Mouse (Mus musculus): ENCODE results near the gene Acap2. TPM values are rescaled to one million over a fixed set of nuclear protein-coding genes. Genes with fewer than 3 reads are reported as not detected.

The Acap2 gene
- polyA plus RNA-seq, 1 experiment = 1.0 TPM

DNA sequence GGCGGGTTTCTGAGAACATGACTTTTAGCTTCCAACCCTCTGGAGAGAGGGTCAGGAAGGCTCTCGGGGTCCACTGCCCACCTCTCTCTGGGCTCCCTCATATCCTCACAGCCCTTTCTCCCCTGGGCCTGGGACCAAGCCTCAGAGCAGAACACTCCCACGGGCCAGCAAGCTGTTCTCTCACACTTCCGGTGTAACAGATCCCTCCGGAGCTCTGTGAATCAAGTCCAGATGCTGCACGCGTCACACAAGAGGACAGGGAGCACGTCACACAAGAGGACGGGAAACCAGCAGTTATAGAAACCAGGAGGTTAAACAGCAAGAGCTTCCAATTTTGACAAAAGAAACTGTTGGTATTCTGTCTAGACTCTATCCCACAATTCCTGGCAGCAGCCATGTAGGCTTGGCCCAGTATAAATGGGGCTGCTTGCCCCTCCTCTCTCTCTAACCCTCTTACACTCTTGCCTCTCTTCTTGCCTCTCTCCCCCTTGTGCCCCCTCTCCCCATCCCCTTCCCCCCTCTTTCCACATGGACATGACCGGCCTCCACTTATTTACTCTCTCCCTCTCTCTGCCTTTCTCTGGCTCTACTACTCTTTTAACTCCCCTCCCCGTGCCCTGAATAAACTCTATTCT is 139.7 kb downstream of the Acap2 start:
- H3K4me1 ChIP-seq = peaks cover 76% of the 10 kb centered on the region
- no peak for TF ChIP-seq FLI1 (IDR thresholded peaks at IDR 0.05; ENCODE audit: low read length)
- no peak for TF ChIP-seq GATA1 (IDR thresholded peaks at IDR 0.05; ENCODE audit: borderline replicate concordance, low read length)
- H3K36me3 ChIP-seq (replicated peaks; ENCODE audit: low read length) = peaks cover 12% of the 10 kb centered on the region
- H3K4me3 ChIP-seq (replicated peaks) = no peak overlapping the region
- no peaks in the 10 kb centered on the region for H3K9me3 ChIP-seq
- peaks cover 2% of the 10 kb centered on the region for H3K27me3 ChIP-seq (replicated peaks)

DNA sequence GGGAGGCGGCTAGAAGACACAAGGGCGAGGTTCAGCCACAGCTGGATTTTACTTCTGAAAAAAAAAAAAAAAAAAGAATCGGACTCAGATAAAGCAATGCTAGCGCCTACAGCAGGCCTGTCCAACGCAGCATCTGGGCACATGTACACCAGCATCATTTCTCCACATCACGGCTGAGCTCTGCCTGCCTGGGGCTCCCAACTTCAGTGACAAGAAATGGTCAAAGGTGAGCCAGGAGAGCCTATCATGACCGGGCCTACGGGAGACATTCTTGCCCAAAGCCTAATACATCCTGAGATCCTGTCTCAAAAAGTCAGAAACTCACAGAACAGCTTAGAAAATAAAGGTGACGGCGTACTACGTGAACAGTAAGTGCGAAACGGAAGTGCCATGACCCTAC is 140.3 kb downstream of the Acap2 start:
- H3K36me3 ChIP-seq (replicated peaks; ENCODE audit: low read length) = peaks cover 12% of the 10 kb centered on the region
- no peaks in the 10 kb centered on the region for H3K9me3 ChIP-seq
- H3K4me1 ChIP-seq = peaks cover 73% of the 10 kb centered on the region
- H3K4me3 ChIP-seq (replicated peaks) = no peak overlapping the region
- peaks cover 2% of the 10 kb centered on the region for H3K27me3 ChIP-seq (replicated peaks)
- TF ChIP-seq GATA1 (IDR thresholded peaks at IDR 0.05; ENCODE audit: borderline replicate concordance, low read length) (no peak), FLI1 (IDR thresholded peaks at IDR 0.05; ENCODE audit: low read length) (no peak)

DNA sequence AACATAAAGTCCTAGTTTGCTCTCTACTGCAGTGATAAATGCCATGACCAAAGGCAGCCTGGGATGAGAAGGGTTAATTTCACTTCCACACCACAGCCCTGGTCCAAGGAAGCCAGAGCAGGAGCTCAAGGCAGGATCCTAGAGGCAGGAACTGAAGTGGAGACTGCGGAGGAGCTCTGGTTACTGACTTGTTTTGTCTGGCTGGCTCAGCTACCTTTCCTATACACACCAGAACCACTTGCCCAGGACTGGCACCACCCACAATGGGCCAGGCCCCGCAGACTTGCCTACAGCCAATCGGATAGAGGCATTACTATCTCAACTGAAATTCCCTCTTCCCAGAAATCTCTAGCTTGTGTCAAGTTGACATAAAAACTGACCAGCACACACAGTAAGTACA is 140.8 kb downstream of the Acap2 start:
- H3K36me3 ChIP-seq (replicated peaks; ENCODE audit: low read length) = peaks cover 12% of the 10 kb centered on the region
- TF ChIP-seq FLI1 (IDR thresholded peaks at IDR 0.05; ENCODE audit: low read length) (no peak), GATA1 (IDR thresholded peaks at IDR 0.05; ENCODE audit: borderline replicate concordance, low read length) (no peak)
- H3K4me3 ChIP-seq (replicated peaks) = no peak overlapping the region
- H3K4me1 ChIP-seq = peaks cover 72% of the 10 kb centered on the region
- H3K9me3 ChIP-seq = no peaks in the 10 kb centered on the region
- H3K27me3 ChIP-seq (replicated peaks) = peaks cover 2% of the 10 kb centered on the region

DNA sequence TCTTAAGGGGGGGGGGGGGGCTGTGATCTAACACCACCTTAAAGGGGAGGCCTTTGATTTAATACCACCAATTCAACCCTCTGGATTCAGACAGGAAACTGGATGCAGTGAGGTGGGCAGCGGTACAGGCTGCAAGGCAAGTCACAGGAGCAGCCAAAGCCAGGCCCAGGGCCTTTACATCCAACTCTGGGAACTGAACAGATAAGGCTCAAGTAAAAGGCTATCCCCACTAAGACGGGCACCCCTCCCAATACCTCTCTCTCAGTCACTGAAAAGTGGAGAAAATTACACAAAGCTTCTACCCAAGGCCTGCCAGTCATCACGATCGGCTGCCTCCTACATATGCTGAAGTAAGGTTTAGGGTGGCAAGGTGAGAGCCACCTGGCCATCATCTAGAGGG is 141.3 kb downstream of the Acap2 start:
- peaks cover 2% of the 10 kb centered on the region for H3K27me3 ChIP-seq (replicated peaks)
- TF ChIP-seq FLI1 (IDR thresholded peaks at IDR 0.05; ENCODE audit: low read length) (no peak), GATA1 (IDR thresholded peaks at IDR 0.05; ENCODE audit: borderline replicate concordance, low read length) (no peak)
- H3K36me3 ChIP-seq (replicated peaks; ENCODE audit: low read length) = peaks cover 12% of the 10 kb centered on the region
- H3K4me1 ChIP-seq = peaks cover 72% of the 10 kb centered on the region
- no peak overlapping the region for H3K4me3 ChIP-seq (replicated peaks)
- no peaks in the 10 kb centered on the region for H3K9me3 ChIP-seq

DNA sequence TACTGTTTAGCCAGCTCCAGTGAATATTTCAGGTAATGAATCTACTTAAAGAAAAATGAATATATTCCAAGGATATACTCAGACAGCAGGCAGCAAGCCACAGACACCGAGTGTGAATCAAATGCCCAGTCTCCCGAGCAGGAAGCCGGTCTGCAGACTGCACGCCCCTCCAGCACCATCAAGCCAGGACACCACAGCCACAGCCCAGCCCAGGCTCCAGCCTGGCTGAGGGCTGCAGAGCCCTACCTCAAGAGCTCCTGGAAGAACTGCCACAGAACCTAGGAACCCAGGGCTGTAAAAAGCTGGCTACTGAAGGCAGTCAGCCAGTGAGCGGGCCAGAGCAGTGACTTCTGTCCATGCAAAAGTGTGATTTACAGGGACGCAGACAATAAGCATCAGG is 148.2 kb downstream of the Acap2 start:
- TF ChIP-seq GATA1 (IDR thresholded peaks at IDR 0.05; ENCODE audit: borderline replicate concordance, low read length) (no peak), FLI1 (IDR thresholded peaks at IDR 0.05; ENCODE audit: low read length) (no peak)
- H3K4me1 ChIP-seq = peaks cover 62% of the 10 kb centered on the region
- H3K4me3 ChIP-seq (replicated peaks) = no peak overlapping the region
- H3K27me3 ChIP-seq (replicated peaks) = peaks cover 2% of the 10 kb centered on the region
- peaks cover 18% of the 10 kb centered on the region for H3K36me3 ChIP-seq (replicated peaks; ENCODE audit: low read length)
- no peaks in the 10 kb centered on the region for H3K9me3 ChIP-seq

DNA sequence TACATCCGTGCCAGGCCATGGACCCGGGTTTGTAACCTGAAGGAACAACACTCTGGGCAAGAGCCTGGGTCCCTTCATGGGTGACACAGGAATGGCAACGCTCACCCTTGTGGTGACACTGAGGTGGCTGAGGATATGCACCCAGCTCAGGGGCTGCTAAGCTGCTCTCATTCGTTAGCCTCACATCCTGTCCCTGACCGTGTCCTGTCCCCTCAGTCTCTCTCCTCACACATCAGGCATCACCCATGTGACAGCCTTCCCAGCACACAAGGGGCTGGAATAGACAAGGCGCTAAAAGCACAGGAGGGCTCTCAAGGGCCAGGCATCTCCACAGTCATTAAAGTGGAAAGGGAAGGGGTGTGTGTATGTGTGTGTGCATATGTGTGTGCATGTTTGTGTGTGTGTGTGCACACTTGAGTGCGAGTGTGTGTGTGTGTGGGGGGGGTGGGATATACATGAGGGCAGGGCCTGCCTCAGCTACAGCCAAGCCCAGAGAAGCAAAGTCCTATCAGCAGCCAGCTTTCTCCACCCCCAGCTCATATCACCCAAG is 148.8 kb downstream of the Acap2 start:
- H3K4me3 ChIP-seq (replicated peaks) = peak overlapping the region; percentile 50
- no peak for TF ChIP-seq GATA1 (IDR thresholded peaks at IDR 0.05; ENCODE audit: borderline replicate concordance, low read length)
- no peak for TF ChIP-seq FLI1 (IDR thresholded peaks at IDR 0.05; ENCODE audit: low read length)
- peaks cover 23% of the 10 kb centered on the region for H3K36me3 ChIP-seq (replicated peaks; ENCODE audit: low read length)
- H3K27me3 ChIP-seq (replicated peaks) = peaks cover 2% of the 10 kb centered on the region
- H3K4me1 ChIP-seq = peaks cover 65% of the 10 kb centered on the region
- H3K9me3 ChIP-seq = no peaks in the 10 kb centered on the region

DNA sequence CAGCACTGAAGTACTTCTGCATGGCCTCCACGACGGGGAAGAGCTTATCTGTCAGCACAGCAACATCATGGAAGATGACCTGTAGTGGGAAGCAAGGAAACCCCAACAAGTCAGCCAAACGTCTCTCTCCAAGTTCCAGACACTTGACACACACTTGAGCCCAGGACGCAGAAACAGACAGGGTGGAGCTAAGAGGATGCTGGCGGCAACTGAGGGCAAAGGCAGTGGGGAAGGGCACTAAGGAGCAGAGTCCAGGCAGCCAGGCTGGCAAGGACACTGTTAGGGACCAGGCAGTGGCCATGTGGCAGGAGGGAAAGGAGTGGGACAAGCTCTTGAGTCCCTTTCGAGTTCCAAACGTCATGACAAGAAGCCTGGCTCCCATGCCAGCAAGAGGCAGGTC is 150.3 kb downstream of the Acap2 start:
- peaks cover 67% of the 10 kb centered on the region for H3K4me1 ChIP-seq
- H3K9me3 ChIP-seq = no peaks in the 10 kb centered on the region
- no peak overlapping the region for H3K4me3 ChIP-seq (replicated peaks)
- TF ChIP-seq FLI1 (IDR thresholded peaks at IDR 0.05; ENCODE audit: low read length) (no peak), GATA1 (IDR thresholded peaks at IDR 0.05; ENCODE audit: borderline replicate concordance, low read length) (no peak)
- H3K27me3 ChIP-seq (replicated peaks) = peaks cover 2% of the 10 kb centered on the region
- H3K36me3 ChIP-seq (replicated peaks; ENCODE audit: low read length) = peaks cover 31% of the 10 kb centered on the region

DNA sequence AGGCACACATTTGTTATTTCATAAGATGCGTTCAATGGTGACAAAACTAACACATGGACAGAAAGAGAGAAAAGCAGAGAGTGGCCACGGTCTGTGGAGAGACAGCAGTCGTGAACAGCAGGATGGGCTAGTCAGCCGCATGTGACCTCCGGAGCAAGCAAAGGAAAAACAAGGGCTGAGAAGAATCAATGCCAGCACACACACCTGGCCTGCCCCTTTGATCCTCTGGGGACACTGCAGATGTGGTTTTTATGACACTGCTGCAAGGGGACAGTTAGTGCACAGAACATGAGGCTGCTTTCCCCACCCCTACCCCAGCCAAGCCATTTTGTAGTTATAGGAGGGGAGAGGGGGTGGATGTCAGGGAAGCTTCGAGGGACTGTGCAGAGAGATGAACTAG is 152.9 kb downstream of the Acap2 start:
- H3K4me3 ChIP-seq (replicated peaks) = no peak overlapping the region
- peaks cover 31% of the 10 kb centered on the region for H3K36me3 ChIP-seq (replicated peaks; ENCODE audit: low read length)
- H3K4me1 ChIP-seq = peaks cover 62% of the 10 kb centered on the region
- peaks cover 2% of the 10 kb centered on the region for H3K27me3 ChIP-seq (replicated peaks)
- TF ChIP-seq FLI1 (IDR thresholded peaks at IDR 0.05; ENCODE audit: low read length) (no peak), GATA1 (IDR thresholded peaks at IDR 0.05; ENCODE audit: borderline replicate concordance, low read length) (no peak)
- H3K9me3 ChIP-seq = no peaks in the 10 kb centered on the region

- TF ChIP-seq FLI1 (IDR thresholded peaks at IDR 0.05; ENCODE audit: low read length) = no peak
- Histone ChIP-seq H3K9me3 (no peaks in the 10 kb centered on the region), H3K4me1 (peaks cover 54% of the 10 kb centered on the region), H3K27me3 (replicated peaks) (peaks cover 2% of the 10 kb centered on the region), H3K36me3 (replicated peaks; ENCODE audit: low read length) (peaks cover 36% of the 10 kb centered on the region), H3K4me3 (replicated peaks) (no peak overlapping the region)
Measured at GRCm38 (mm10) chr16:31047186-31047898, 153.7 kb downstream of the Acap2 start.

DNA sequence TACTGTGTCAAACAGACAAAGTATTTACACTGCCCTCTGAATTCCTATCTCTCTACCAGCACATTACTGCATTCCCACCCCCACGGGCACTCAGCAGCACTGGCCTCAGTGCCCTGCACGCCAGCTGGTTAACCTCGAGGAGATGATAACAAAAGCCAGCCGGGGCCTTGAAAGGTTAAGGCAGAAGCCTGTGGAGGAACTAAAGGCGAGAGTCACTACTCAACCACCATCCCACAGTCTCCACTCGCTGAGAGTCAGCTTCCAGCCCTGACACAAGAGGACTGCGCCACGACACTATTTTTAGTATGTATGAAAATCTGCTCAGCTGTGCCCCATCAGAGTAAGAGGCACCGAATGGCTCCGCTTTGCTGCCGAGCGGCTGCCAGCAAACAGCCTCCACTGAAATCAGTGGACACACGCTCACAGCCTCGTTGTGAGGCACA is 154.8 kb downstream of the Acap2 start:
- H3K4me3 ChIP-seq (replicated peaks) = peak overlapping the region; percentile 46
- peaks cover 43% of the 10 kb centered on the region for H3K4me1 ChIP-seq
- no peak for TF ChIP-seq FLI1 (IDR thresholded peaks at IDR 0.05; ENCODE audit: low read length)
- TF ChIP-seq GATA1 (IDR thresholded peaks at IDR 0.05; ENCODE audit: borderline replicate concordance, low read length) = 0 out of 3 replicates have a peak, but pooled peaks have one; percentile 17
- peaks cover 2% of the 10 kb centered on the region for H3K27me3 ChIP-seq (replicated peaks)
- peaks cover 36% of the 10 kb centered on the region for H3K36me3 ChIP-seq (replicated peaks; ENCODE audit: low read length)
- no peaks in the 10 kb centered on the region for H3K9me3 ChIP-seq

Measured in megakaryocyte, embryonic 14.5 days (primary cell).